Mouse (Mus musculus): ENCODE results near the gene Intu.

The Intu gene

GRCm38 (mm10) chr3:40683171-40683570 lies 152.1 kb downstream of the Intu start:
- DNase-seq (ENCODE audit: low spot score) = no peak

GRCm38 (mm10) chr3:40685855-40686515 lies 154.9 kb downstream of the Intu start:
- peak; percentile 52 for DNase-seq (ENCODE audit: low spot score)

GRCm38 (mm10) chr3:40686836-40687235 lies 155.8 kb downstream of the Intu start:
- no peak for DNase-seq (ENCODE audit: low spot score)

- DNase-seq (ENCODE audit: low spot score) = no peak
Measured at GRCm38 (mm10) chr3:40687588-40687987, 156.5 kb downstream of the Intu start.

GRCm38 (mm10) chr3:40691566-40691965 lies 160.5 kb downstream of the Intu start:
- no peak for DNase-seq (ENCODE audit: low spot score)

- DNase-seq (ENCODE audit: low spot score) = no peak
Measured at GRCm38 (mm10) chr3:40693435-40693834, 162.3 kb downstream of the Intu start.

GRCm38 (mm10) chr3:40693960-40694359 lies 162.9 kb downstream of the Intu start:
- DNase-seq (ENCODE audit: low spot score) = no peak

GRCm38 (mm10) chr3:40694438-40694837 lies 163.4 kb downstream of the Intu start:
- peak; percentile 52 for DNase-seq (ENCODE audit: low spot score)

- DNase-seq (ENCODE audit: low spot score) = no peak
Measured at GRCm38 (mm10) chr3:40695162-40695561, 164.1 kb downstream of the Intu start.

GRCm38 (mm10) chr3:40698834-40699233 lies 167.7 kb downstream of the Intu start:
- DNase-seq (ENCODE audit: low spot score) = no peak

- no peak for DNase-seq (ENCODE audit: low spot score)
Measured at GRCm38 (mm10) chr3:40704816-40705430, 173.8 kb downstream of the Intu start.

- DNase-seq (ENCODE audit: low spot score) = peak; percentile 68
Measured at GRCm38 (mm10) chr3:40708655-40709054, 177.6 kb downstream of the Intu start, which contains the start of gene Slc25a31. Gene Slc25a31, plus strand, starts transcription at chr3:40708855.

GRCm38 (mm10) chr3:40716056-40716455 lies 185.0 kb downstream of the Intu start:
- no peak for DNase-seq (ENCODE audit: low spot score)

- DNase-seq (ENCODE audit: low spot score) = no peak
Measured at GRCm38 (mm10) chr3:40719022-40719421, 187.9 kb downstream of the Intu start.

- no peak for DNase-seq (ENCODE audit: low spot score)
Measured at GRCm38 (mm10) chr3:40738381-40738912, 207.4 kb downstream of the Intu start.

- no peak for DNase-seq (ENCODE audit: low spot score)
Measured at GRCm38 (mm10) chr3:40744024-40744835, 213.1 kb downstream of the Intu start, which contains the start of gene Hspa4l. Gene Hspa4l, plus strand, starts transcription at chr3:40744495.

GRCm38 (mm10) chr3:40744836-40745660 lies 214.0 kb downstream of the Intu start:
- peak; percentile 94 for DNase-seq (ENCODE audit: low spot score)

- no peak for DNase-seq (ENCODE audit: low spot score)
Measured at GRCm38 (mm10) chr3:40745661-40746547, 214.8 kb downstream of the Intu start.

Data from testis, postnatal 10 days (tissue).